Mouse (Mus musculus) stomach, postnatal 0 days (tissue): Measurements from ENCODE around the gene Chst5.

Experiments used
- CTCF ChIP-seq: IDR thresholded peaks from 2 replicates; pipeline ENCODE4 v1.5.1; 2016; ENCODE audit warnings: antibody characterized with exemption, low read depth, mild to moderate bottlenecking, moderate library complexity
- EP300 ChIP-seq: optimal IDR thresholded peaks from 2 replicates; pipeline ENCODE3; 2016; ENCODE audit warnings: antibody characterized with exemption

GRCm38 (mm10) chr8:111863280-111863679, 47.0 kb downstream of the Chst5 start:
- TF ChIP-seq CTCF (no peak), EP300 (no peak)
